Mouse (Mus musculus) ES-Bruce4 (cell line): Measurements from ENCODE around the gene Esrrg. TPM values are rescaled to one million over a fixed set of nuclear protein-coding genes. Genes with fewer than 3 reads are reported as not detected.

Source experiments
- H3K27ac ChIP-seq: 2 replicates; pipeline ENCODE4 v1.5.1; 2012; ENCODE audit warnings: low read length, inconsistent platforms; ENCODE audit not compliant: insufficient read depth
- H3K27me3 ChIP-seq: 2 replicates; pipeline ENCODE4 v1.6.1; 2012; ENCODE audit warnings: mild to moderate bottlenecking, low read length, inconsistent platforms; ENCODE audit not compliant: control insufficient read depth, poor library complexity, insufficient read depth, severe bottlenecking
- H3K36me3 ChIP-seq: 2 replicates; pipeline ENCODE4 v1.6.1; 2012; ENCODE audit warnings: inconsistent platforms, mild to moderate bottlenecking, low read length, moderate library complexity; ENCODE audit not compliant: control insufficient read depth, poor library complexity, insufficient read depth, severe bottlenecking
- H3K4me1 ChIP-seq: one replicate; pipeline ENCODE4 v1.8.1; 2011; ENCODE audit warnings: low read length; ENCODE audit not compliant: control insufficient read depth, insufficient read depth
- H3K4me3 ChIP-seq: 2 replicates; pipeline ENCODE4 v1.5.1; 2011; ENCODE audit warnings: low read depth, mild to moderate bottlenecking, low read length
- H3K9ac ChIP-seq: 2 replicates; pipeline ENCODE4 v1.6.1; 2012; ENCODE audit warnings: low read depth, mild to moderate bottlenecking, inconsistent platforms; ENCODE audit not compliant: poor library complexity, severe bottlenecking
- H3K9me3 ChIP-seq: replicated peaks from 2 replicates; pipeline ENCODE4 v1.6.1; 2012; ENCODE audit warnings: mild to moderate bottlenecking, low read length, inconsistent platforms; ENCODE audit not compliant: control insufficient read depth, poor library complexity, insufficient read depth, severe bottlenecking
- CTCF ChIP-seq: IDR thresholded peaks from one replicate; pipeline ENCODE4 v1.8.1; 2011; ENCODE audit warnings: low read depth, low read length
- EP300 ChIP-seq: IDR thresholded peaks from 2 replicates; pipeline ENCODE4 v1.6.1; 2011; ENCODE audit warnings: low read depth, low read length; ENCODE audit not compliant: insufficient read depth
- POLR2A ChIP-seq: IDR thresholded peaks from one replicate; pipeline ENCODE4 v1.8.1; 2011; ENCODE audit warnings: low read length; ENCODE audit not compliant: insufficient read depth
- polyA plus RNA-seq: library from polyadenylated mRNA; stranded (reverse); fragments of >200 nt; gene quantifications from 2 replicates; pipeline ENCODE4 v1.2.4, GENCODE M21; 2011; ENCODE audit warnings: low read depth; ENCODE audit not compliant: missing spikeins, insufficient read depth, insufficient read length

Gene Esrrg
- polyA plus RNA-seq, 1 experiment = not detected

DNA sequence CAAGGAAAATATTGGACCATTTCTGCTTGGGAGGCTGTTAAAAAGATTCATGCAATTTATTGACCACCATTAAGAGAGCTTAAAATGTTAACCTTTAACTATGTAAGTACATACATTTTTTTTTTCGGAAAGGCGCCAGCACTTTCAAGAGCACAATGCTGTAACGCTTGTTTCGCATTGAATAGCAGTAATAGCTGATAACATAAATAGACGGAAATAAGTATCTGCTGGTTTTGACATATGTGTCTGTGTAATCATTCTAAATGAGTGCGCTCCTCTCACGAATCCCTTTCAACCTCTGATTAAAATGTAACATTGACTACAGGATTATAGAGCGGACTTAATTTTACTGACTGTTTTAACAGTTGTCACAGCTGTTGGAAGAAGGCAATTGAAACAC is 391.6 kb downstream of the Esrrg start:
- Histone ChIP-seq H3K36me3 (no peaks in the 10 kb centered on the region), H3K4me1 (no peaks in the 10 kb centered on the region), H3K9ac (no peak overlapping the region), H3K27ac (no peak overlapping the region), H3K9me3 (no peaks in the 10 kb centered on the region), H3K4me3 (no peak overlapping the region), H3K27me3 (peaks cover 2% of the 10 kb centered on the region)
- TF ChIP-seq CTCF (no peak), EP300 (no peak), POLR2A (no peak)

DNA sequence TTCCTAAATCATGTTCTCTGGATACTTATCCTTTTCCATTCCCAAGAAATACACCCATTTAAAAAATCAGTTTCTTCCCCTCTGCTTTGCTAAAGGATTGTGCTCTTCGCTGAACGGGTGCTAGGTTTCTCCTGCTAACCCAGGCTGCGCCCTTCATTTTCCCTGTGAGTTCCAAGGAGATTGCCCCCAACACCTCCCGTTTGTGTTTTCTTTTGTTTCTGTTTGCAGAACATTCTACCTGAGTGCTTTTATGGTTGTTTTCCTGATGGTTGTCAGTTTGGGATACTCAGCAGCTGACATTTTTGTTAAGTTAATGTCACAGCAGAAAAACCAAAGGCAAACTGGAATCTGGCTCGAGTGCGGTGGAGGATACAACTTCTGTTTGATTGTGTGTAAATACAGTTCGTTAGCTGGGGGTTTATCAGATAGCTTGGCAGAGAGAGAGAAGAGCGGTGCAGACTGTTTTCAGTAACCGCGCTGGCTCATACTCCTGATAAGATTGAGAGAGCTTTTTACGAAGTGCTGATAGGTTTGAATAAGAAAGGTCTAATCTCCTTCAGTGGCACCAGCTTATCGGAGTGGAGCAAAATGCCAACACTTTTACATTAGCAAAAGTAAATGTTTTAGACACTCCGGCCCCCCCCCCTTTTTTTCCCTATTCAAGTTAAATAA is 398.4 kb downstream of the Esrrg start:
- H3K27ac ChIP-seq = no peak overlapping the region
- no peak overlapping the region for H3K9ac ChIP-seq
- H3K4me3 ChIP-seq = no peak overlapping the region
- no peaks in the 10 kb centered on the region for H3K9me3 ChIP-seq
- H3K27me3 ChIP-seq = no peaks in the 10 kb centered on the region
- H3K36me3 ChIP-seq = no peaks in the 10 kb centered on the region
- no peak for TF ChIP-seq EP300
- no peak for TF ChIP-seq CTCF
- no peak for TF ChIP-seq POLR2A
- no peaks in the 10 kb centered on the region for H3K4me1 ChIP-seq

DNA sequence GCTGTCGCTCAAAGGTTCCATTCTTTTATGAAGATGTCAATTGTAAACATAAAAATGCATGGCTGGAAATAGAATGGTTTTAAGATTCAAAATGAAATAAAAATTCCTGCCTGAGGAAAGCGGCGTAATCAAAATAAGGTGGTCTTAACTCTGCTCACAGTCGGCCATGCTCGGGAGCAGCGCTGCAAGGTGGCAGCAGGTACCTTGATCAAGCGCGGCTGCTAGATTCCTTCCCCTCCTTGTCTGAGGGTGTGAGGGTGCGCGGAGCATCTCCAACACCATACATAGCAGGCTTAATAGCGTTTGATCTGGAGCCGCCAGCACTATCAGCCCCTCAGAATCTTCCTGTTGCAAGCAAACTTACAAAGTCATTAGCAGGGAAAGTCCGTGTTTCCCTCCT is 399.9 kb downstream of the Esrrg start:
- Histone ChIP-seq H3K9ac (no peak overlapping the region), H3K27ac (no peak overlapping the region), H3K9me3 (no peaks in the 10 kb centered on the region), H3K27me3 (no peaks in the 10 kb centered on the region), H3K4me1 (no peaks in the 10 kb centered on the region), H3K36me3 (no peaks in the 10 kb centered on the region), H3K4me3 (no peak overlapping the region)
- TF ChIP-seq POLR2A (no peak), CTCF (no peak), EP300 (no peak)

DNA sequence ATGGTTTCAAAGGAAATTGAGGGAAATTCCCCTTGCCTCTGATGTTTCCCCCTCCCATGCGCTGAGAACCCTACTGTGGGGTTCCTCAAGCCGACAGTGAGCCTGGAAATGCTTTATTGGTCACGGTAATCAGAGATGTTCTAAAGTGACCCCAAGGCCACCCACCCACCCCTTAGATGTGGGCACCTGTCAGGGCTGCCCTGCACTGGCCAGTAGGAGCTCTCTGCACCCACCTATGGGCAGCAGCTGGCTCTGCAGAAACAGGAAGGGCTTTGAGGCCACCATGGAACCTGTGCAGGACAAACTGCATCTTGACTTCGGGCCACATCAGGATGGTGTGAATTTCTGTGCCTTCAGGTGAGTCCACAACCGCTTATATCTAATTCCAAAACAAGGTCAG is 401.3 kb downstream of the Esrrg start:
- TF ChIP-seq POLR2A = no peak
- TF ChIP-seq EP300 = no peak
- H3K9me3 ChIP-seq = no peaks in the 10 kb centered on the region
- H3K4me3 ChIP-seq = no peak overlapping the region
- H3K9ac ChIP-seq = no peak overlapping the region
- no peaks in the 10 kb centered on the region for H3K27me3 ChIP-seq
- no peak overlapping the region for H3K27ac ChIP-seq
- H3K4me1 ChIP-seq = no peaks in the 10 kb centered on the region
- no peaks in the 10 kb centered on the region for H3K36me3 ChIP-seq

DNA sequence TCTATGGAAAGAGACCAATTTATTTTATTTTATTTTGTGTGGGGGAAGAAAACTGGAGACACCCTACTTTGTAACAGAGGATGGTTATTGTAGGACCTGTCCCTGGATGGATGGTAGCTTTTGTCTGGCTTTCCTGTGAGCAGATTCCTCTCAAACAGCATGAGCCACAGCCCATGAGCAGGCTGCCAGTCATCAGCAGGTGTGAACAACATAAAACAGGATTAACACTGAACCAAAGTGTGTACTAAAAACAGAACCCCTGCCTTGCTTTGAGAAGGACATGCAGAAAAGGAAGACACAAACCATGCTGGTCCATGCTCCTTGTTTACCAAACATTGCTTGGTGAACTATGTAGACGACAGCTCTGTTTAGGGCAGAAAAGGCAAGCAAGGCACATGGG is 402.3 kb downstream of the Esrrg start:
- H3K4me3 ChIP-seq = no peak overlapping the region
- H3K4me1 ChIP-seq = no peaks in the 10 kb centered on the region
- H3K27me3 ChIP-seq = no peaks in the 10 kb centered on the region
- no peaks in the 10 kb centered on the region for H3K36me3 ChIP-seq
- no peak overlapping the region for H3K9ac ChIP-seq
- no peaks in the 10 kb centered on the region for H3K9me3 ChIP-seq
- TF ChIP-seq POLR2A (no peak), EP300 (no peak), CTCF (no peak)
- H3K27ac ChIP-seq = no peak overlapping the region

DNA sequence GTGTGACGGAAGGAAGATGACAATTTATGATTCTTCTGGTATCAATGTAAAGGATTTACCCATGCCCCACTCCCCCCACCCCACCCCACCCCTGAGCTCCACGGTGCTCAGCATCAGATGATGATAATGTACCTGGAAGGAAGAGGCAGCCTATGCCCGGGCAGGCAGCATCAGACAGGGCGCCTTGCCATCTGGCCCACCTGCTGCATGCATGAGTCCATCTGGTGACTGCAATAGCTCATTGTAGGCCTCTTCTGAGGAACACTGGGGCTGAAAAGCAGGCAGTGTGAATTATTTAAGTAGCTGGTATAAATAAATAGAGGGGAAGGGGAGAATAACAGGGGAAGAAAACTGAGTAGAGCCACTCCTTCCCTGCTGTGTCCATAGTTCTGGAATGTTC is 405.8 kb downstream of the Esrrg start:
- no peak overlapping the region for H3K4me3 ChIP-seq
- no peaks in the 10 kb centered on the region for H3K27me3 ChIP-seq
- H3K36me3 ChIP-seq = no peaks in the 10 kb centered on the region
- no peaks in the 10 kb centered on the region for H3K9me3 ChIP-seq
- TF ChIP-seq CTCF (no peak), EP300 (no peak), POLR2A (no peak)
- no peak overlapping the region for H3K9ac ChIP-seq
- no peaks in the 10 kb centered on the region for H3K4me1 ChIP-seq
- H3K27ac ChIP-seq = no peak overlapping the region
